Mouse (Mus musculus) forebrain, embryonic 11.5 days (tissue): Measurements from ENCODE around the gene Nup155. TPM values are rescaled to one million over a fixed set of nuclear protein-coding genes. Genes with fewer than 3 reads are reported as not detected.

ENCODE experiments used
- ATAC-seq: fragments of 200-750 bp; cut with Nextera tagmentation; replicated peaks from 2 replicates; pipeline ENCODE4 v1.8.0; 2017; ENCODE audit warnings: moderate TSS enrichment; ENCODE audit not compliant: low FRiP score
- DNase-seq: peaks from one replicate; pipeline ENCODE4 v3.0.0-alpha.2; 2017; ENCODE audit warnings: low spot score
- H3K27ac ChIP-seq: fragments of 300-500 bp; sonication (generic); 2 replicates; pipeline ENCODE4 v1.5.1; 2014; ENCODE audit warnings: low read depth, low read length
- H3K27me3 ChIP-seq: fragments of 300-500 bp; sonication (generic); 2 replicates; pipeline ENCODE4 v1.6.1; 2014; ENCODE audit warnings: mild to moderate bottlenecking, low read length, mixed read lengths; ENCODE audit not compliant: control insufficient read depth, insufficient read depth
- H3K36me3 ChIP-seq: fragments of 300-500 bp; sonication (generic); 2 replicates; pipeline ENCODE4 v1.6.1; 2014; ENCODE audit warnings: mild to moderate bottlenecking, low read length, moderate library complexity, mixed read lengths; ENCODE audit not compliant: control insufficient read depth, insufficient read depth
- H3K4me1 ChIP-seq: fragments of 300-500 bp; sonication (generic); replicated peaks from 2 replicates; pipeline ENCODE4 v1.6.1; 2014; ENCODE audit warnings: low read length, mixed read lengths; ENCODE audit not compliant: control insufficient read depth, insufficient read depth
- H3K4me2 ChIP-seq: fragments of 300-500 bp; sonication (generic); 2 replicates; pipeline ENCODE4 v1.6.1; 2014; ENCODE audit warnings: low read depth, mild to moderate bottlenecking, low read length, moderate library complexity, mixed read lengths; ENCODE audit not compliant: severe bottlenecking
- H3K4me3 ChIP-seq: fragments of 300-500 bp; sonication (generic); 2 replicates; pipeline ENCODE4 v1.5.1; 2014; ENCODE audit warnings: low read depth, low read length
- H3K9ac ChIP-seq: fragments of 300-500 bp; sonication (generic); 2 replicates; pipeline ENCODE4 v1.6.1; 2014; ENCODE audit warnings: low read length
- H3K9me3 ChIP-seq: fragments of 300-500 bp; sonication (generic); 2 replicates; pipeline ENCODE4 v1.6.1; 2016; ENCODE audit warnings: low read length, mixed read lengths; ENCODE audit not compliant: control insufficient read depth
- WGBS: fragments of 180-500 bp; shearing (Covaris S2); extraction: QIAGEN DNeasy Blood & Tissue Kit; methylation state at CpG from one replicate; pipeline ENCODE4 v1.1.7; 2014; 5-methylcytosine and 5-hydroxymethylcytosine counted together
- polyA plus RNA-seq: library from polyadenylated mRNA; unstranded; fragments of >200 nt; fragmentation: Nextera tagmentation; extraction: Ambion mirVana; gene quantifications from 2 replicates; pipeline ENCODE4 v1.2.1, GENCODE M21; 2014

Gene Nup155
- polyA plus RNA-seq, 1 experiment from 2014 or later: 35.5 TPM

- H3K4me3 ChIP-seq: no peak overlapping the region
- 83% methylated on average over 1 of the region's 1 CpGs for WGBS
- no peaks in the 10 kb centered on the region for H3K4me1 ChIP-seq
- H3K36me3 ChIP-seq: peaks cover 4% of the 10 kb centered on the region; the same call in 1 of the 2 replicates
- no peaks in the 10 kb centered on the region for H3K27me3 ChIP-seq
- no peak overlapping the region for H3K9ac ChIP-seq
- DNase-seq: no peak
- ATAC-seq: no peak
- no peak overlapping the region for H3K4me2 ChIP-seq
- H3K27ac ChIP-seq: no peak overlapping the region
- H3K9me3 ChIP-seq: no peaks in the 10 kb centered on the region
These were observed 52.8 kb downstream of the Nup155 start for GRCm38 (mm10) chr15:8161841-8162240.

GRCm38 (mm10) chr15:8168591-8169265, 59.7 kb downstream of the Nup155 start, which contains the start of gene Cplane1:
Cplane1 (plus strand) TSS chr15:8169106.
- H3K9ac ChIP-seq: peak within 1 kb of the TSS; percentile 90
- H3K36me3 ChIP-seq: no peaks in the 10 kb centered on the region; the same call in 1 of the 2 replicates
- H3K4me2 ChIP-seq: peak within 1 kb of the TSS; percentile 68
- ATAC-seq (peak; percentile 99), DNase-seq (peak; percentile 97)
- H3K9me3 ChIP-seq: no peaks in the 10 kb centered on the region
- no peaks in the 10 kb centered on the region; the same call in 1 of the 2 replicates for H3K4me1 ChIP-seq
- peak within 1 kb of the TSS; percentile 81 for H3K27ac ChIP-seq
- under 1% methylated on average over 47 of the region's 47 CpGs for WGBS
- peak within 1 kb of the TSS; percentile 77 for H3K4me3 ChIP-seq
- no peaks in the 10 kb centered on the region for H3K27me3 ChIP-seq

- under 1% methylated on average over 25 of the region's 25 CpGs for WGBS
These were observed 60.2 kb downstream of the Nup155 start for GRCm38 (mm10) chr15:8169266-8169746.

DNA sequence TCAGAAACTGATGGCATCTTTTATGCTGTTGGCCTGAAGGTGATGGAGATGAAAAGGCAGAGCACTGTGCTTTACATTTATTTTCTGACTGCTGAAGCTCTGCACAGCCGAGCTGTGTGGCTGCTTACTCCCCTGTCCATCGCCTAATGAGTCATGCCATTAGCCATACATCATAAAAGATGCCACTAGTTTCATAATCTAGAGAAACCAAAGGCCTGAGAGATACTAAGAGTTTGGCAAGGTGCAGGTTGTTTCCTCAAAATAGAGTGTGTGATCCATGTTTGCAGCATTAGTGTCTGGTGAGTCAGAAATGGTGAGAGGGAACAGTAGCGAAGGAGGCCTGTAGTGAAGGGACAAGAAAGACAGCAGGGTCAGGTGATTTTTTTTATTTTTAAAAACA, 80.5 kb downstream of the Nup155 start:
- H3K4me1 ChIP-seq: no peaks in the 10 kb centered on the region
- H3K27ac ChIP-seq: no peak overlapping the region
- WGBS: 93% methylated on average over 3 of the region's 3 CpGs
- no peak overlapping the region for H3K4me2 ChIP-seq
- no peak overlapping the region for H3K9ac ChIP-seq
- H3K9me3 ChIP-seq: no peaks in the 10 kb centered on the region
- no peak for ATAC-seq
- DNase-seq: no peak
- no peaks in the 10 kb centered on the region for H3K27me3 ChIP-seq
- no peaks in the 10 kb centered on the region; the same call in 1 of the 2 replicates for H3K36me3 ChIP-seq
- H3K4me3 ChIP-seq: no peak overlapping the region

More at GRCm38 (mm10) chr15:8169266-8169746, 60.2 kb downstream of the Nup155 start:
- Histone ChIP-seq H3K4me1 (no peaks in the 10 kb centered on the region; the same call in 1 of the 2 replicates), H3K9me3 (no peaks in the 10 kb centered on the region), H3K4me2 (peak overlapping the region; percentile 68), H3K27ac (peak overlapping the region; percentile 81), H3K4me3 (peak overlapping the region; percentile 77), H3K9ac (peak overlapping the region; percentile 90), H3K27me3 (no peaks in the 10 kb centered on the region), H3K36me3 (no peaks in the 10 kb centered on the region; the same call in 1 of the 2 replicates)
- ATAC-seq (peak; percentile 86), DNase-seq (no peak)

GRCm38 (mm10) chr15:8190435-8190834, 81.4 kb downstream of the Nup155 start:
- no peaks in the 10 kb centered on the region; the same call in 1 of the 2 replicates for H3K36me3 ChIP-seq
- ATAC-seq (no peak), DNase-seq (no peak)
- WGBS: 95% methylated on average over 3 of the region's 3 CpGs
- H3K27ac ChIP-seq: no peak overlapping the region
- no peak overlapping the region for H3K9ac ChIP-seq
- H3K9me3 ChIP-seq: no peaks in the 10 kb centered on the region
- H3K27me3 ChIP-seq: no peaks in the 10 kb centered on the region
- H3K4me1 ChIP-seq: no peaks in the 10 kb centered on the region
- no peak overlapping the region for H3K4me3 ChIP-seq
- no peak overlapping the region for H3K4me2 ChIP-seq

- no peaks in the 10 kb centered on the region for H3K4me1 ChIP-seq
- no peak overlapping the region for H3K4me3 ChIP-seq
- DNase-seq: no peak
- no peak overlapping the region for H3K27ac ChIP-seq
- peaks cover 17% of the 10 kb centered on the region for H3K36me3 ChIP-seq
- H3K9ac ChIP-seq: no peak overlapping the region
- H3K4me2 ChIP-seq: no peak overlapping the region
- no peaks in the 10 kb centered on the region for H3K9me3 ChIP-seq
- ATAC-seq: no peak
- H3K27me3 ChIP-seq: no peaks in the 10 kb centered on the region
These were observed 91.2 kb downstream of the Nup155 start for GRCm38 (mm10) chr15:8200317-8200716.

DNA sequence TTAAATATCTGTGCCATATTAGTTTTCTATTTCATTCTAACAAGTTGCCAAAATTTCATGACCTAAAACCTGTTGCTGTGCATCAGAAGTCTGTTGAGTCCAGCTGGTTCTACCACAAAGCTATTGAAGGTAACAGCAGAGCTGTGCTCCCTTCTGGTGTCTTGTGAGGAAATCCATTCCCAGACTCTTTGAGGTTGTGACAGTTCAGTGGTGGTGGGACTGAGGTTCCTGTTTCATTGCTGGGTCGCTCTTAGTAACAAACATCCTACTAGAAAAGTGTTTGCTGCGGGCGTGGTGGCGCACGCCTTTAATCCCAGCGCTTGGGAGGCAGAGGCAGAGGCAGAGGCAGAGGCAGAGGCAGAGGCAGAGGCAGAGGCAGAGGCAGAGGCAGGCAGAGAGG, 99.3 kb downstream of the Nup155 start:
- H3K4me1 ChIP-seq: no peaks in the 10 kb centered on the region
- WGBS: 96% methylated on average over 6 of the region's 6 CpGs
- no peak for ATAC-seq
- H3K4me3 ChIP-seq: no peak overlapping the region
- no peak overlapping the region for H3K4me2 ChIP-seq
- H3K9me3 ChIP-seq: no peaks in the 10 kb centered on the region
- H3K36me3 ChIP-seq: peaks cover 4% of the 10 kb centered on the region; the same call in 1 of the 2 replicates
- DNase-seq: no peak
- H3K27me3 ChIP-seq: no peaks in the 10 kb centered on the region
- no peak overlapping the region for H3K27ac ChIP-seq
- H3K9ac ChIP-seq: no peak overlapping the region
